Mouse (Mus musculus): ENCODE measurements around the gene Dmrtc1b. TPM values are rescaled to one million over a fixed set of nuclear protein-coding genes. Genes with fewer than 3 reads are reported as not detected.
"Not testable (repeated sequence)": the region's sequence is repeated elsewhere in the genome, so short reads cannot be mapped to it uniquely, and the experiment has no call there.

The Dmrtc1b gene
- total RNA-seq (2014; fragmentation: Nextera tagmentation), result not detected in 2 replicates
- total RNA-seq (2017), result not detected in 2 replicates
- polyA plus RNA-seq (2012), result not detected in 2 replicates

- not testable (repeated sequence) for H3K4me3 ChIP-seq (ENCODE audit: low read depth, low read length); H3K9me3 ChIP-seq (replicated peaks); ATAC-seq (ENCODE audit: extremely low read depth, insufficient number of reproducible peaks, low FRiP score, poor library complexity, severe bottlenecking); DNase-seq (ENCODE audit: low spot score); H3K27me3 ChIP-seq (ENCODE audit: insufficient read depth, low read length); H3K36me3 ChIP-seq (replicated peaks); H3K4me1 ChIP-seq (ENCODE audit: insufficient read depth, low read depth, low read length)
Observed at GRCm38 (mm10) chrX:102707535-102707934, at the start of gene Dmrtc1b, which contains the start of gene Gm9112. TSS of gene Dmrtc1b (plus strand) at chrX:102707865. TSS of gene Gm9112 (minus strand) at chrX:102707635.

DNA sequence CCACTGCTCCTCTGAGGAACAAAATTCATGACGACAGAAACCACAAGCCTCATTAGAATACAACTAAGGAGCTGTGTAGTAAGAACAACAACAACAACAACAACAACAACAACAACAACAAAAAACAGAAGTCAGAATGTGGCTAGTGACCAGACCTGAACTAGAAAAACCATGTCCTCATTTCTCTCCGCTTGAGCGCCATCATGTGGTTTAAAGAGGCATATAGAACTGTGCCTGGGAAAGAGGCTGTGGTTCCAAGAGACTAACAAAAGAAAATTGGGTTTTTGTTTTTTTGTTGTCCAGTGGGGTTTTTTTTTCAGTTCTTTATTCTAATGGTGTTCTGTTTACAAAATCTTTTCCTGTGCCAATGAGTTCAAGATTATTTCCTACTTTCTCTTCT is 47.0 kb upstream of the Dmrtc1b start:
- no peaks in the 10 kb centered on the region for H3K9me3 ChIP-seq (replicated peaks)
- DNase-seq (ENCODE audit: low spot score) (peak; percentile 3), ATAC-seq (ENCODE audit: extremely low read depth, insufficient number of reproducible peaks, low FRiP score, poor library complexity, severe bottlenecking) (no peak)
- no peak overlapping the region for H3K4me3 ChIP-seq (ENCODE audit: low read depth, low read length)
- H3K36me3 ChIP-seq (replicated peaks), result no peaks in the 10 kb centered on the region
- H3K4me1 ChIP-seq (ENCODE audit: insufficient read depth, low read depth, low read length), result no peaks in the 10 kb centered on the region
- TF ChIP-seq CTCF (IDR thresholded peaks at IDR 0.05; ENCODE audit: low read depth, low read length), result no peak
- TF ChIP-seq POLR2AphosphoS5 (IDR thresholded peaks at IDR 0.05; ENCODE audit: insufficient replicate concordance, low read depth, low read length), result no peak
- no peak for TF ChIP-seq TAL1 (conservative IDR thresholded peaks at IDR 0.05; ENCODE audit: low read depth, low read length)
- no peak for TF ChIP-seq GATA1 (IDR thresholded peaks at IDR 0.05; ENCODE audit: borderline replicate concordance, low read length)
- no peak for TF ChIP-seq GATA2 (IDR thresholded peaks at IDR 0.05; ENCODE audit: borderline replicate concordance, low read depth, low read length)
- H3K27me3 ChIP-seq (ENCODE audit: insufficient read depth, low read length), result no peaks in the 10 kb centered on the region

DNA sequence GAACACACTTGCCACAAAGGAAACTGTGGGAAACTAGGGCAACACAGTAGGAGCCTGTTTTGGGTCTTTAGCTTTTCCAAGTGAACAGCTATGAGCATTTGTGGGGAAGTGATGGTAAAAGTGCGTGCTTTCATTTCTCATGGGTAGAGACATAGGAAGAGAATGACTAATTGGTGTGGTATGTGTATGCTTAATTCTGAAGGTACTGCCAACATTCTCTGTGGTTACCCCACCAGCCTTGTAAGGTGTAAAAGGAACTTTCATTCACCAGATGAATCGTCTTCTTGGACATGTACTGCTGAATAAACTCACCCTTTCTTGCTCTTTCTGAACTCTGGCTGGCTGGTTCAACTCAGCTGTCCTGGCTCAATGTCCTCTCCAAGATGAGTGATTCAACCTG is 41.0 kb upstream of the Dmrtc1b start:
- DNase-seq (ENCODE audit: low spot score), result no peak
- Histone ChIP-seq H3K4me1 (ENCODE audit: insufficient read depth, low read depth, low read length) (no peaks in the 10 kb centered on the region), H3K4me3 (ENCODE audit: low read depth, low read length) (no peak overlapping the region), H3K36me3 (replicated peaks) (no peaks in the 10 kb centered on the region), H3K27me3 (ENCODE audit: insufficient read depth, low read length) (peaks cover 2% of the 10 kb centered on the region; the same call in 1 of the 2 replicates), H3K9me3 (replicated peaks) (no peaks in the 10 kb centered on the region)
- no peak for TF ChIP-seq GATA1 (IDR thresholded peaks at IDR 0.05; ENCODE audit: borderline replicate concordance, low read length)
- TF ChIP-seq POLR2AphosphoS5 (IDR thresholded peaks at IDR 0.05; ENCODE audit: insufficient replicate concordance, low read depth, low read length), result no peak
- no peak for TF ChIP-seq GATA2 (IDR thresholded peaks at IDR 0.05; ENCODE audit: borderline replicate concordance, low read depth, low read length)
- TF ChIP-seq TAL1 (conservative IDR thresholded peaks at IDR 0.05; ENCODE audit: low read depth, low read length), result no peak
- TF ChIP-seq CTCF (IDR thresholded peaks at IDR 0.05; ENCODE audit: low read depth, low read length), result no peak
- no peak for ATAC-seq (ENCODE audit: extremely low read depth, insufficient number of reproducible peaks, low FRiP score, poor library complexity, severe bottlenecking)

DNA sequence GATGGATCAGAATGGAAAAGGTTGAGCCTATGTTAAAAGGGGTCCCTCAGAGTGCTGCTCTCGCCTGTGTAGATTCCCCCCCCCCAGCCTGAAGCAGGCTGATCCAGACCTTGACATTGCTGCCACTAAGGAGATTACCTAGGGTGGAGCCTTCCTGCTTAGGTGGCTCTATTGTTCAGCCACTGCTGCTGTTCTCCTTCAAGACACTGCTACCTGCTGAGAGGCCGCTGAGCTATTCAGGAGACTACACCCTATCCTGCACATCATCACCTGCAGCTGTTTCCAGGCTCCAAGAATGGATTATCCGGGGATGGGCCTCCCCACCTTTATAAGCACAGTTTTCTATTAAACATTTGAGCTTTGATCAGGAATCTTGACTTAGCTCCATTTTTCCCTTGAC is 23.0 kb upstream of the Dmrtc1b start:
- not testable (repeated sequence) for H3K27me3 ChIP-seq (ENCODE audit: insufficient read depth, low read length); ATAC-seq (ENCODE audit: extremely low read depth, insufficient number of reproducible peaks, low FRiP score, poor library complexity, severe bottlenecking); H3K36me3 ChIP-seq (replicated peaks); H3K9me3 ChIP-seq (replicated peaks); H3K4me3 ChIP-seq (ENCODE audit: low read depth, low read length); H3K4me1 ChIP-seq (ENCODE audit: insufficient read depth, low read depth, low read length); DNase-seq (ENCODE audit: low spot score)

DNA sequence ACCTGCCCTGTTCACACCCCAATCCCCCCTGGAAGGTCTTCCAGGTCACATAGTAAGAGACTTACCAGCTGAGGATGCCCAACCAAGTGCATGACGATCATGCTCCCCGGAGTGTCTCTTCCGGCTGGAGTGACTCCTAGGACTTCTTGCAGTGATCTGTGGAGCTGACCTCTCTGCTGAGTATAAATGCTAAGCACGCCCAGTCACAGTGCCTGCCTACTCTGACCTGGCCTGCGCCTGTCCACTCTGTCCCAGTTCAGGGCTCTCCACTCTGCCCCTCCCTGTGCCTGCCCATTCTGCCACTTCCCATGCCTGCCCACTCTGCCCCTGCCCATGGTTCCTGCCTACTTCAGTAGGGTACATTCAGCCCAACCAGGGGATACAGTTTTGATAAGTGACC is 20.8 kb upstream of the Dmrtc1b start, which contains the start of gene Gm3880:
TSS of gene Gm3880 (minus strand) at position 101 of the 400 bp plus-strand sequence.
- H3K9me3 ChIP-seq (replicated peaks); DNase-seq (ENCODE audit: low spot score); H3K36me3 ChIP-seq (replicated peaks); H3K27me3 ChIP-seq (ENCODE audit: insufficient read depth, low read length); ATAC-seq (ENCODE audit: extremely low read depth, insufficient number of reproducible peaks, low FRiP score, poor library complexity, severe bottlenecking); H3K4me3 ChIP-seq (ENCODE audit: low read depth, low read length); H3K4me1 ChIP-seq (ENCODE audit: insufficient read depth, low read depth, low read length): not testable (repeated sequence)

DNA sequence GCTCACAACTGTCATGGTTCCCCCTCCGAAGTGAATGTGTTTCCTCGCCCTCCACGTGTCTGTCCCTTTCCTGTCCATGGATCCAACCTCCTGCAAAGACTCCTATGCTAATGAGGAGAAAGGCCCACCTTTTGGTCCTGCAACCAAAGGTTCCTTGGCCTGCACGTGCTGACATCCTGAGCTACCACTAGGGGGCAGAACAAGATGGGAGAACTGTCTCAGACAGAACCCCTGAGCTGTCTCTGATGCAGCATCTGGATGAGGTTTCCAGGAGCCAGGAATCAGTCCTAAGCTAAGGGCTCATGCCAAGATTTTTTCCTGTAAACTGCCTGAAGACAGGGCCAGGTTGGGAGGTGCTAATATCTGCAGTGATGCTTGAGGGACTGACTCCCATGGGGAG is 18.4 kb upstream of the Dmrtc1b start:
- H3K9me3 ChIP-seq (replicated peaks); ATAC-seq (ENCODE audit: extremely low read depth, insufficient number of reproducible peaks, low FRiP score, poor library complexity, severe bottlenecking); H3K4me3 ChIP-seq (ENCODE audit: low read depth, low read length); DNase-seq (ENCODE audit: low spot score); H3K36me3 ChIP-seq (replicated peaks); H3K4me1 ChIP-seq (ENCODE audit: insufficient read depth, low read depth, low read length); H3K27me3 ChIP-seq (ENCODE audit: insufficient read depth, low read length): not testable (repeated sequence)

GRCm38 (mm10) chrX:102700636-102701035 is 7.0 kb upstream of the Dmrtc1b start:
- not testable (repeated sequence) for H3K9me3 ChIP-seq (replicated peaks); H3K27me3 ChIP-seq (ENCODE audit: insufficient read depth, low read length); DNase-seq (ENCODE audit: low spot score); H3K4me1 ChIP-seq (ENCODE audit: insufficient read depth, low read depth, low read length); H3K36me3 ChIP-seq (replicated peaks); H3K4me3 ChIP-seq (ENCODE audit: low read depth, low read length); ATAC-seq (ENCODE audit: extremely low read depth, insufficient number of reproducible peaks, low FRiP score, poor library complexity, severe bottlenecking)

DNA sequence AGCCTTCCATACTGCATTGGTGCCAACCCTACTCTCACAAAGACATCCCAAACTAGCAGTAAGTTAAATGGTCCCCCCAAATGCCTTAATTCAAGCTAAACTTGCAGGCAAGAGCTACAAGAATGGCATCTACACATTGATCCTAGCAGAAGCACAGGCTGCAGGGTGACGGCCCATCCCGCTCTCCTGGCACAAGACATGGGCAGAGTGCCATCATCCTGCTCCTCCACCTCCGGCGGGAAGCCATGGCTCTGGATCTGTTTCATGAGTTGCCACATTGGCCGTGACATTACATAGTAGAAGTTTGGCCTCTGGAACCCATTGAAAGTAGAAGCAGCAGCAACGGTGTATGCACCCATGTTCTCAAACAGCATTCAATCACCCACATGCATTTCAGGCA is 16.6 kb downstream of the Dmrtc1b start:
- not testable (repeated sequence) for ATAC-seq (ENCODE audit: extremely low read depth, insufficient number of reproducible peaks, low FRiP score, poor library complexity, severe bottlenecking); H3K36me3 ChIP-seq (replicated peaks); H3K4me3 ChIP-seq (ENCODE audit: low read depth, low read length); H3K9me3 ChIP-seq (replicated peaks); H3K27me3 ChIP-seq (ENCODE audit: insufficient read depth, low read length); DNase-seq (ENCODE audit: low spot score); H3K4me1 ChIP-seq (ENCODE audit: insufficient read depth, low read depth, low read length)

Other genes starting within 250 kb of the Dmrtc1b start
- 17.6 TPM in 2 replicates for gene Hdac8, start 202.5 kb upstream of the Dmrtc1b start, total RNA-seq (2014; fragmentation: Nextera tagmentation)
- 13.3 and 13.6 TPM in 2 replicates for gene Hdac8, start 202.5 kb upstream of the Dmrtc1b start, total RNA-seq (2017)
- gene Hdac8, start 202.5 kb upstream of the Dmrtc1b start, polyA plus RNA-seq (2012), result 5.0 and 7.5 TPM in 2 replicates
- gene Phka1, start 63.6 kb upstream of the Dmrtc1b start, total RNA-seq (2014; fragmentation: Nextera tagmentation), result 7.7 and 8.2 TPM in 2 replicates
- gene Phka1, start 63.6 kb upstream of the Dmrtc1b start, total RNA-seq (2017), result 5.5 and 5.8 TPM in 2 replicates
- 1.1 and 1.2 TPM in 2 replicates for gene Phka1, start 63.6 kb upstream of the Dmrtc1b start, polyA plus RNA-seq (2012)
- not detected in 2 replicates for gene Gm3880, start 20.9 kb upstream of the Dmrtc1b start, total RNA-seq (2014; fragmentation: Nextera tagmentation)
- gene Gm3880, start 20.9 kb upstream of the Dmrtc1b start, total RNA-seq (2017), result not detected in 2 replicates
- not detected in 2 replicates for gene Gm3880, start 20.9 kb upstream of the Dmrtc1b start, polyA plus RNA-seq (2012)
- gene Gm9112, start 230 bp upstream of the Dmrtc1b start, total RNA-seq (2014; fragmentation: Nextera tagmentation), result not detected in 2 replicates
- gene Gm9112, start 230 bp upstream of the Dmrtc1b start, total RNA-seq (2017), result not detected in 2 replicates
- gene Gm9112, start 230 bp upstream of the Dmrtc1b start, polyA plus RNA-seq (2012), result not detected in 2 replicates
- not detected in 2 replicates for gene Dmrtc1c1, start 95.1 kb downstream of the Dmrtc1b start, total RNA-seq (2014; fragmentation: Nextera tagmentation)
- gene Dmrtc1c1, start 95.1 kb downstream of the Dmrtc1b start, total RNA-seq (2017), result not detected in 2 replicates
- not detected in 2 replicates for gene Dmrtc1c1, start 95.1 kb downstream of the Dmrtc1b start, polyA plus RNA-seq (2012)
- not detected in 2 replicates for gene Dmrtc1c2, start 146.8 kb downstream of the Dmrtc1b start, total RNA-seq (2014; fragmentation: Nextera tagmentation)
- not detected in 2 replicates for gene Dmrtc1c2, start 146.8 kb downstream of the Dmrtc1b start, total RNA-seq (2017)
- not detected in 2 replicates for gene Dmrtc1c2, start 146.8 kb downstream of the Dmrtc1b start, polyA plus RNA-seq (2012)
- not detected in 2 replicates for gene 1700031F05Rik, start 160.1 kb downstream of the Dmrtc1b start, total RNA-seq (2014; fragmentation: Nextera tagmentation)
- gene 1700031F05Rik, start 160.1 kb downstream of the Dmrtc1b start, total RNA-seq (2017), result not detected in 2 replicates
- not detected in 2 replicates for gene 1700031F05Rik, start 160.1 kb downstream of the Dmrtc1b start, polyA plus RNA-seq (2012)
- not detected in 2 replicates for gene Dmrtc1a, start 200.8 kb downstream of the Dmrtc1b start, total RNA-seq (2014; fragmentation: Nextera tagmentation)
- not detected in 2 replicates for gene Dmrtc1a, start 200.8 kb downstream of the Dmrtc1b start, total RNA-seq (2017)
- gene Dmrtc1a, start 200.8 kb downstream of the Dmrtc1b start, polyA plus RNA-seq (2012), result not detected in 2 replicates
- gene 1700011M02Rik, start 201.0 kb downstream of the Dmrtc1b start, total RNA-seq (2014; fragmentation: Nextera tagmentation), result not detected in 2 replicates
- not detected in 2 replicates for gene 1700011M02Rik, start 201.0 kb downstream of the Dmrtc1b start, total RNA-seq (2017)
- not detected in 2 replicates for gene 1700011M02Rik, start 201.0 kb downstream of the Dmrtc1b start, polyA plus RNA-seq (2012)
- gene 1700018G05Rik, start 220.5 kb downstream of the Dmrtc1b start, total RNA-seq (2014; fragmentation: Nextera tagmentation), result not detected in 2 replicates
- gene 1700018G05Rik, start 220.5 kb downstream of the Dmrtc1b start, total RNA-seq (2017), result not detected in 2 replicates
- gene 1700018G05Rik, start 220.5 kb downstream of the Dmrtc1b start, polyA plus RNA-seq (2012), result not detected in 2 replicates